Mouse (Mus musculus) testis, adult 2 months (tissue): ENCODE data around the gene Xiap. TPM values are rescaled to one million over a fixed set of nuclear protein-coding genes. Genes with fewer than 3 reads are reported as not detected.

Experiments used
- H3K27ac ChIP-seq: fragments of 200-500 bp; 2 replicates; pipeline ENCODE4 v1.5.1; 2012; ENCODE audit warnings: low read depth, low read length; ENCODE audit not compliant: control insufficient read depth, insufficient read depth
- H3K27me3 ChIP-seq: fragments of 200-500 bp; 2 replicates; pipeline ENCODE4 v1.6.1; 2012; ENCODE audit warnings: mild to moderate bottlenecking, low read length, moderate library complexity; ENCODE audit not compliant: control insufficient read depth, insufficient read depth
- H3K36me3 ChIP-seq: fragments of 200-500 bp; 2 replicates; pipeline ENCODE4 v1.6.1; 2012; ENCODE audit warnings: mild to moderate bottlenecking, low read length; ENCODE audit not compliant: control insufficient read depth, insufficient read depth
- H3K4me1 ChIP-seq: fragments of 200-500 bp; 2 replicates; pipeline ENCODE4 v1.6.1; 2012; ENCODE audit warnings: low read length; ENCODE audit not compliant: control insufficient read depth, insufficient read depth
- H3K4me3 ChIP-seq: fragments of 200-500 bp; 2 replicates; pipeline ENCODE4 v1.5.1; 2012; ENCODE audit warnings: low read depth, mild to moderate bottlenecking, low read length, moderate library complexity, mixed read lengths; ENCODE audit not compliant: control insufficient read depth
- CTCF ChIP-seq: fragments of 200-500 bp; IDR thresholded peaks from 2 replicates; pipeline ENCODE4 v1.5.1; 2012; ENCODE audit warnings: low read depth, mild to moderate bottlenecking, inconsistent platforms, low read length, moderate library complexity; ENCODE audit not compliant: control insufficient read depth, insufficient read depth, insufficient replicate concordance
- POLR2A ChIP-seq: fragments of 200-500 bp; IDR thresholded peaks from 2 replicates; pipeline ENCODE4 v1.6.1; 2012; ENCODE audit warnings: low read depth, mild to moderate bottlenecking, inconsistent platforms, low read length, moderate library complexity; ENCODE audit not compliant: control insufficient read depth
- polyA plus RNA-seq: library from polyadenylated mRNA; depleted of rRNA; stranded (reverse); fragments of >200 nt; gene quantifications from 2 replicates; pipeline ENCODE4 v1.2.3, GENCODE M21; 2012

Gene Xiap
- polyA plus RNA-seq, 1 experiment: 1.5 TPM

GRCm38 (mm10) chrX:42063621-42064020 lies 4.1 kb downstream of the Xiap start:
- Histone ChIP-seq H3K36me3 (no peaks in the 10 kb centered on the region), H3K4me3 (no peak overlapping the region), H3K27me3 (no peaks in the 10 kb centered on the region), H3K4me1 (no peaks in the 10 kb centered on the region), H3K27ac (no peak overlapping the region)
- no peak for TF ChIP-seq POLR2A
- TF ChIP-seq CTCF: no peak

GRCm38 (mm10) chrX:42065086-42065485 lies 5.6 kb downstream of the Xiap start:
- Histone ChIP-seq H3K4me1 (no peaks in the 10 kb centered on the region), H3K36me3 (no peaks in the 10 kb centered on the region), H3K27me3 (no peaks in the 10 kb centered on the region), H3K27ac (no peak overlapping the region), H3K4me3 (no peak overlapping the region)
- no peak for TF ChIP-seq CTCF
- no peak for TF ChIP-seq POLR2A

GRCm38 (mm10) chrX:42066771-42067170 lies 7.3 kb downstream of the Xiap start:
- TF ChIP-seq CTCF (no peak), POLR2A (no peak)
- H3K27ac ChIP-seq: no peak overlapping the region
- no peaks in the 10 kb centered on the region for H3K27me3 ChIP-seq
- no peaks in the 10 kb centered on the region for H3K36me3 ChIP-seq
- no peaks in the 10 kb centered on the region for H3K4me1 ChIP-seq
- no peak overlapping the region for H3K4me3 ChIP-seq

GRCm38 (mm10) chrX:42067791-42068200 lies 8.3 kb downstream of the Xiap start:
- H3K4me3 ChIP-seq: peak overlapping the region; percentile 82
- H3K4me1 ChIP-seq: no peaks in the 10 kb centered on the region
- peak overlapping the region; percentile 83; the same call in 1 of the 2 replicates for H3K27ac ChIP-seq
- no peaks in the 10 kb centered on the region for H3K36me3 ChIP-seq
- H3K27me3 ChIP-seq: no peaks in the 10 kb centered on the region
- TF ChIP-seq CTCF (no peak), POLR2A (no peak)

GRCm38 (mm10) chrX:42068201-42068874 lies 8.9 kb downstream of the Xiap start:
- peak overlapping the region; percentile 82 for H3K4me3 ChIP-seq
- no peak for TF ChIP-seq CTCF
- 0 out of 2 replicates have a peak, but pooled peaks have one; percentile 24 for TF ChIP-seq POLR2A
- no peaks in the 10 kb centered on the region for H3K36me3 ChIP-seq
- peak overlapping the region; percentile 83 for H3K27ac ChIP-seq
- no peaks in the 10 kb centered on the region for H3K27me3 ChIP-seq
- no peaks in the 10 kb centered on the region for H3K4me1 ChIP-seq

- Histone ChIP-seq H3K27ac (peak overlapping the region; percentile 65), H3K4me3 (peak overlapping the region; percentile 82), H3K36me3 (no peaks in the 10 kb centered on the region), H3K4me1 (no peaks in the 10 kb centered on the region), H3K27me3 (no peaks in the 10 kb centered on the region)
- TF ChIP-seq CTCF: no peak
Measured at GRCm38 (mm10) chrX:42068875-42069257, 9.4 kb downstream of the Xiap start.

GRCm38 (mm10) chrX:42087731-42088130 lies 28.3 kb downstream of the Xiap start:
- H3K36me3 ChIP-seq: no peaks in the 10 kb centered on the region
- no peaks in the 10 kb centered on the region for H3K27me3 ChIP-seq
- H3K27ac ChIP-seq: no peak overlapping the region
- TF ChIP-seq POLR2A (no peak), CTCF (no peak)
- no peaks in the 10 kb centered on the region for H3K4me1 ChIP-seq
- no peak overlapping the region for H3K4me3 ChIP-seq

- Histone ChIP-seq H3K36me3 (no peaks in the 10 kb centered on the region), H3K4me1 (no peaks in the 10 kb centered on the region), H3K27me3 (no peaks in the 10 kb centered on the region), H3K27ac (no peak overlapping the region), H3K4me3 (no peak overlapping the region)
- TF ChIP-seq POLR2A (no peak), CTCF (no peak)
Measured at GRCm38 (mm10) chrX:42088136-42088535, 28.7 kb downstream of the Xiap start.
